Mouse (Mus musculus) embryo, embryonic 9.5 days (tissue): Measurements from ENCODE around the gene Nid1.
"Not testable (repeated sequence)": the region's sequence is repeated elsewhere in the genome, so short reads cannot be mapped to it uniquely, and the experiment has no call there.

Source experiments
- DNase-seq: peaks from one replicate; pipeline ENCODE4 v3.0.0-alpha.2; 2017; ENCODE audit errors: extremely low spot score

Nid1 gene

GRCm38 (mm10) chr13:13453332-13453731 is 16.0 kb downstream of the Nid1 start:
- not testable (repeated sequence) for DNase-seq

GRCm38 (mm10) chr13:13454249-13454648 is 16.9 kb downstream of the Nid1 start:
- not testable (repeated sequence) for DNase-seq

GRCm38 (mm10) chr13:13455632-13456492 is 18.5 kb downstream of the Nid1 start:
- DNase-seq: not testable (repeated sequence)

GRCm38 (mm10) chr13:13458138-13458737 is 20.9 kb downstream of the Nid1 start:
- DNase-seq: no peak

- no peak for DNase-seq
These were observed 23.3 kb downstream of the Nid1 start for GRCm38 (mm10) chr13:13460521-13461138.

GRCm38 (mm10) chr13:13461446-13462192 is 24.3 kb downstream of the Nid1 start:
- DNase-seq: no peak

GRCm38 (mm10) chr13:13463949-13464348 is 26.6 kb downstream of the Nid1 start:
- no peak for DNase-seq

GRCm38 (mm10) chr13:13467249-13467648 is 29.9 kb downstream of the Nid1 start:
- not testable (repeated sequence) for DNase-seq

GRCm38 (mm10) chr13:13468513-13468912 is 31.2 kb downstream of the Nid1 start:
- no peak for DNase-seq

GRCm38 (mm10) chr13:13471334-13471757 is 34.0 kb downstream of the Nid1 start:
- no peak for DNase-seq

- not testable (repeated sequence) for DNase-seq
These were observed 37.1 kb downstream of the Nid1 start for GRCm38 (mm10) chr13:13474464-13474863.

GRCm38 (mm10) chr13:13474991-13475390 is 37.6 kb downstream of the Nid1 start:
- no peak for DNase-seq

- no peak for DNase-seq
These were observed 39.2 kb downstream of the Nid1 start for GRCm38 (mm10) chr13:13476568-13476967.

- DNase-seq: no peak
These were observed 39.7 kb downstream of the Nid1 start for GRCm38 (mm10) chr13:13477046-13477445.

- no peak for DNase-seq
These were observed 42.6 kb downstream of the Nid1 start for GRCm38 (mm10) chr13:13479986-13480385.

- no peak for DNase-seq
These were observed 43.7 kb downstream of the Nid1 start for GRCm38 (mm10) chr13:13481033-13481432.

GRCm38 (mm10) chr13:13481875-13482674 is 44.7 kb downstream of the Nid1 start:
- no peak for DNase-seq

- DNase-seq: peak; percentile 44
These were observed 47.0 kb downstream of the Nid1 start for GRCm38 (mm10) chr13:13484351-13484751.

- no peak for DNase-seq
These were observed 47.5 kb downstream of the Nid1 start for GRCm38 (mm10) chr13:13484883-13485282.

- no peak for DNase-seq
These were observed 48.3 kb downstream of the Nid1 start for GRCm38 (mm10) chr13:13485682-13486081.

- no peak for DNase-seq
These were observed 50.5 kb downstream of the Nid1 start for GRCm38 (mm10) chr13:13487851-13488250.
